Mouse (Mus musculus) lung, adult 2 months (tissue): Measurements from ENCODE around the gene Aldh3b1.

Experiments used
- CTCF ChIP-seq: fragments of 200-500 bp; IDR thresholded peaks from 2 replicates; pipeline ENCODE4 v1.5.1; 2011; ENCODE audit warnings: mild to moderate bottlenecking, low read length, control low read depth; ENCODE audit not compliant: insufficient read depth
- POLR2A ChIP-seq: fragments of 200-500 bp; IDR thresholded peaks from 2 replicates; pipeline ENCODE4 v1.6.1; 2011; ENCODE audit warnings: low read depth, mild to moderate bottlenecking, control low read depth, low read length, borderline replicate concordance; ENCODE audit errors: extremely low read depth

DNA sequence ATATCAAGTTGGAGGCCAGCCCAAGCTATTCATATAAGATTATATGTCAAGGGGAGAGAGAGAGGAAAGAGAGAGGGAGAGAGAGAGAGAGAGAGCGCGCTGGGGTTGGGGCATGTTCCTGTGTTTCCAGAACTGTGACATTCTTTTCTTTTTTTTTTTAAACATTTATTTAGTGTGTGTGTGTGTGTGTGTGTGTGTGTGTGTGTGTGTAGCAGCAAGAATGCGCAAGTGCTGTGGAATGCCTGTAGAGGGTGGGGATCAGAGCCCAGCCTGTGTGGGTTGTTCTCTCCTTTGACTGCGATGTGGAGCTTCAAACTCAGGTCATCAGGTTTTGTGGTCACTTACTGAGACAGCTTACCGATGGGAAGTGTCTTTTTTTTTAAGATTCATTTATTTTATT lies 30.6 kb upstream of the Aldh3b1 start:
- TF ChIP-seq POLR2A (no peak), CTCF (no peak)
